Mouse (Mus musculus): Measurements from ENCODE around the gene Srrm1. TPM values are rescaled to one million over a fixed set of nuclear protein-coding genes. Genes with fewer than 3 reads are reported as not detected.

Gene Srrm1
- polyA plus RNA-seq, 1 experiment = 410 TPM

DNA sequence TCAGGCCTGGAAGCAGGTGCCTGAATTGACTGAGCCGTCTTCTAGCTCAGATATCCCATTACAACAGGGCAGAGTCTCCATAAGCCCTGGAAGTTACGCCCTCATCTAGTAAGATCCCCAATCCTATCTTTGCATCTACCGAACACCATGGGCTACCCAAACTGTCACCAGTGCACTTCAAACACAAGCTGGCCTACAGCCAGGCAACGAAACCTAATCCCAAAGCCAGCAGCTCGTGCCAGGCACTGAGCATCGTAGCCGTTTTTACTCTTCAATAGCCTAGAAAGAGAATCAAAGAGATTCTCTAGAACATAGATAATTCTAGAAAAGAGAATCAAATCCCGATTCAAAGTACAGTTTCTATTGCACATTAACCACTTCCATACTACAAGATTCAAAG is 30.1 kb downstream of the Srrm1 start:
- Histone ChIP-seq H3K4me1 (ENCODE audit: control insufficient read depth, insufficient read depth, low read length) (no peaks in the 10 kb centered on the region), H3K4me3 (ENCODE audit: low read depth, low read length) (no peak overlapping the region), H3K9me3 (replicated peaks; ENCODE audit: control insufficient read depth, insufficient read depth, low read length, poor library complexity, severe bottlenecking) (no peaks in the 10 kb centered on the region), H3K36me3 (ENCODE audit: control insufficient read depth, insufficient read depth, low read length, poor library complexity, severe bottlenecking) (peaks cover 82% of the 10 kb centered on the region), H3K9ac (ENCODE audit: low read depth, poor library complexity, severe bottlenecking) (no peak overlapping the region), H3K27ac (ENCODE audit: insufficient read depth, low read length) (no peak overlapping the region), H3K27me3 (ENCODE audit: control insufficient read depth, insufficient read depth, low read length, poor library complexity, severe bottlenecking) (no peaks in the 10 kb centered on the region)
- TF ChIP-seq POLR2A (IDR thresholded peaks at IDR 0.05; ENCODE audit: insufficient read depth, low read length) (no peak), EP300 (IDR thresholded peaks at IDR 0.05; ENCODE audit: insufficient read depth, low read depth, low read length) (no peak), CTCF (IDR thresholded peaks at IDR 0.05; ENCODE audit: low read depth, low read length) (no peak)

DNA sequence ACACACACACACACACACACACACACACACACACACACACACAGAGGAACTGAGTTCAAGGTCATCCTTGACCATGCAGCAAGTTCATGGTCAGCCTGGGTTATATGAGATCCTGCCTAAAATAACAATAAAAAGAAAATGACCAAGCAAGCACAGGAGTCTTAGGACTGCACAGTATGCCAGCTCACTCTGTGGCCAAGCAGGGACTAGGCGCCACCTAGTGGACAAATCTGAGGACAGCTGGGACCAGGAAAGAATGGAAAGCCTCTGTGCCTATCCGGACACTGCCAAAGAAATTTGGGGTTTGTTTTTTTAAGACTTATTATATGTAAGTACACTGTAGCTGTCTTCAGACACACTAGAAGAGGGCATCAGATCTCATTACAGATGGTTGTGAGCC is 35.2 kb downstream of the Srrm1 start:
- H3K4me1 ChIP-seq (ENCODE audit: control insufficient read depth, insufficient read depth, low read length) = peaks cover 9% of the 10 kb centered on the region
- H3K36me3 ChIP-seq (ENCODE audit: control insufficient read depth, insufficient read depth, low read length, poor library complexity, severe bottlenecking) = peaks cover 38% of the 10 kb centered on the region
- no peak overlapping the region for H3K27ac ChIP-seq (ENCODE audit: insufficient read depth, low read length)
- no peak overlapping the region for H3K9ac ChIP-seq (ENCODE audit: low read depth, poor library complexity, severe bottlenecking)
- 0 out of 2 replicates have a peak, but pooled peaks cover 4% of the 10 kb centered on the region for H3K9me3 ChIP-seq (replicated peaks; ENCODE audit: control insufficient read depth, insufficient read depth, low read length, poor library complexity, severe bottlenecking)
- H3K27me3 ChIP-seq (ENCODE audit: control insufficient read depth, insufficient read depth, low read length, poor library complexity, severe bottlenecking) = no peaks in the 10 kb centered on the region
- TF ChIP-seq CTCF (IDR thresholded peaks at IDR 0.05; ENCODE audit: low read depth, low read length) = peak; percentile 93
- no peak for TF ChIP-seq POLR2A (IDR thresholded peaks at IDR 0.05; ENCODE audit: insufficient read depth, low read length)
- H3K4me3 ChIP-seq (ENCODE audit: low read depth, low read length) = no peak overlapping the region

DNA sequence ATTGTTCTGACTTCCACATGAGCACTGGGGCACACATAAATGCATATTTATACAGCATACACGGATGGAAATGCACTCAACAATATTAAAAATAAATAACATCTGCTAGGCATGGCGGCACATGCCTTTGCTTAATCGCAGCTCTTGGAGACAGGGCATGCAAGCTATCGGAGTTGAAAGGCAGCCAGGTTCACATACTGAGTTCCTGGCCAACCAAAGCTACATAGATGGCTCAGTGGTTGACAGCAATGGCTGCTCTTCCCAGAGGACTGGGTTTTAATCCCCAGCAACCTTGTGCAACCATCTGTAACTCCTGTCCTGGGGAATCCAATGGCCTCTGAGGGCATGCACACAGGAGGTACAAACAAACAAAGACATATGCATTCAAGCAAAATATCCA is 35.6 kb downstream of the Srrm1 start:
- TF ChIP-seq CTCF (IDR thresholded peaks at IDR 0.05; ENCODE audit: low read depth, low read length) = no peak
- TF ChIP-seq EP300 (IDR thresholded peaks at IDR 0.05; ENCODE audit: insufficient read depth, low read depth, low read length) = no peak
- TF ChIP-seq POLR2A (IDR thresholded peaks at IDR 0.05; ENCODE audit: insufficient read depth, low read length) = no peak
- Histone ChIP-seq H3K4me3 (ENCODE audit: low read depth, low read length) (no peak overlapping the region), H3K9me3 (replicated peaks; ENCODE audit: control insufficient read depth, insufficient read depth, low read length, poor library complexity, severe bottlenecking) (0 out of 2 replicates have a peak, but pooled peaks cover 4% of the 10 kb centered on the region), H3K27me3 (ENCODE audit: control insufficient read depth, insufficient read depth, low read length, poor library complexity, severe bottlenecking) (no peaks in the 10 kb centered on the region), H3K27ac (ENCODE audit: insufficient read depth, low read length) (no peak overlapping the region), H3K9ac (ENCODE audit: low read depth, poor library complexity, severe bottlenecking) (no peak overlapping the region), H3K36me3 (ENCODE audit: control insufficient read depth, insufficient read depth, low read length, poor library complexity, severe bottlenecking) (peaks cover 34% of the 10 kb centered on the region), H3K4me1 (ENCODE audit: control insufficient read depth, insufficient read depth, low read length) (peaks cover 11% of the 10 kb centered on the region)

DNA sequence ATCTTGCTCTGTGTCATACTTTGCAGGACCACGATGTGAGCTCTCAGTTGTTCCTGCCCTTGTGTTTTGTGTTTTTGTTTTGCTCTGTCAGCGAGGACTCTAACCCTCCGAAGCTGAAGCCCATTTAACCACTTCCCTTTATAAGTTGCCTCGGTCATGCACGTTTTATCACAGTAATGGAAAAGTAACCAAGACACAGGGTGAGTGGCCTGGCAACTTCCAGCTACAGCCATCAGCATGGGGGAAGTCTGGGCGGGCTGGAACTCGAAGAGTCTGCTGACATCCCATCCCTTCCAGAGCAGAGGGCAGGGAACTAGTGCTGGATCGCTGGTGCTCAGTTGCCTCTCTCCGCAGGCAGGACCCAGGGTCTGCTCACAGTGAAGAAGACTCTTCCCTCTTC is 37.8 kb downstream of the Srrm1 start:
- Histone ChIP-seq H3K9ac (ENCODE audit: low read depth, poor library complexity, severe bottlenecking) (no peak overlapping the region), H3K27ac (ENCODE audit: insufficient read depth, low read length) (no peak overlapping the region), H3K4me1 (ENCODE audit: control insufficient read depth, insufficient read depth, low read length) (peaks cover 11% of the 10 kb centered on the region), H3K36me3 (ENCODE audit: control insufficient read depth, insufficient read depth, low read length, poor library complexity, severe bottlenecking) (peaks cover 13% of the 10 kb centered on the region), H3K4me3 (ENCODE audit: low read depth, low read length) (no peak overlapping the region), H3K27me3 (ENCODE audit: control insufficient read depth, insufficient read depth, low read length, poor library complexity, severe bottlenecking) (no peaks in the 10 kb centered on the region), H3K9me3 (replicated peaks; ENCODE audit: control insufficient read depth, insufficient read depth, low read length, poor library complexity, severe bottlenecking) (0 out of 2 replicates have a peak, but pooled peaks cover 4% of the 10 kb centered on the region)
- TF ChIP-seq POLR2A (IDR thresholded peaks at IDR 0.05; ENCODE audit: insufficient read depth, low read length) (no peak), CTCF (IDR thresholded peaks at IDR 0.05; ENCODE audit: low read depth, low read length) (no peak)

DNA sequence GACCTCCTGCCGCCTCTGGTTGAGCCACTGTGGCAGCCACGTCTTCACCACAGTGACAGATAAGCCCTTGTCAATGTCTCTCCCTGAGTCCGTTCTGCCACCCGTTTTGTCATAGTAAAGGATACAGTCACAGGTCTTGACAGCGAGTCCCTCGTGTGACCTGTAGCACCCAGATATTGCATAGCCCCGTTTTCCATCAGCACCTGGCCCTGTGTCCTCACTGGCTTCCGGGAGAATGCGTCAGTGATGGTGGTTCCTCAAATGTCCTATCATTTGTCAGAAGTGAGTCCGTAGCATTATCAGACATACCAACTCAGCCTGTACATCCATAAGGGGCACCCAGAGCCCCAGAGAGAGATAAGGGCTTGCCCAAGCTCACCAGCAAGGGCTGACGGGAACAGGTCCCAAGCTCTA is 38.7 kb downstream of the Srrm1 start:
- peaks cover 5% of the 10 kb centered on the region; the same call in 1 of the 2 replicates for H3K36me3 ChIP-seq (ENCODE audit: control insufficient read depth, insufficient read depth, low read length, poor library complexity, severe bottlenecking)
- H3K4me1 ChIP-seq (ENCODE audit: control insufficient read depth, insufficient read depth, low read length) = peaks cover 11% of the 10 kb centered on the region
- no peaks in the 10 kb centered on the region for H3K27me3 ChIP-seq (ENCODE audit: control insufficient read depth, insufficient read depth, low read length, poor library complexity, severe bottlenecking)
- TF ChIP-seq CTCF (IDR thresholded peaks at IDR 0.05; ENCODE audit: low read depth, low read length) (no peak), POLR2A (IDR thresholded peaks at IDR 0.05; ENCODE audit: insufficient read depth, low read length) (no peak), EP300 (IDR thresholded peaks at IDR 0.05; ENCODE audit: insufficient read depth, low read depth, low read length) (no peak)
- peak overlapping the region; percentile 87; the same call in 1 of the 2 replicates for H3K27ac ChIP-seq (ENCODE audit: insufficient read depth, low read length)
- no peak overlapping the region for H3K4me3 ChIP-seq (ENCODE audit: low read depth, low read length)
- no peak overlapping the region for H3K9ac ChIP-seq (ENCODE audit: low read depth, poor library complexity, severe bottlenecking)
- 0 out of 2 replicates have a peak, but pooled peaks cover 4% of the 10 kb centered on the region for H3K9me3 ChIP-seq (replicated peaks; ENCODE audit: control insufficient read depth, insufficient read depth, low read length, poor library complexity, severe bottlenecking)

DNA sequence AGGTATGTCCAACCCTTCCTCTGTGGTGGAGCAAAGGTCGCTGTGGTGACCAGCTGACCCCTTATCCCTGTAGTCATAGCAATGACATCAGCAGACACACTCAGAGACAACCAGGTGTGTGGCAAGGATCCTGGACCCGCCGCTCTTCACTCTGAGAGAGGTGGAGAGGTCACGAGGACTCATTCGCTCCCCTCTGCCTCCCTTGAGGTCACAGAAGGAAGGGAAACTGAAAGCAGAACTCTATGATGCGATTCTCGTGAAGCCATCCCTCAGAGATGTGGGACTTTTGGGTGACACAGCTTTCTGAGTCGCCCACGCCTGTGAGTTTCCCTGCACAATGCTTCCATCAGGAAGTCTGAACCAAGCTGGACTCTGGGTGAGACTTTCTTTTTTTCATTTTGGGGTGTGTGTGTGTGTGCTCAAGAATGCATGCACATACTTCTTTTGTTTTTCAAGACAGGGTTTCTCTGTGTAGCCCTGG is 39.3 kb downstream of the Srrm1 start:
- Histone ChIP-seq H3K27me3 (ENCODE audit: control insufficient read depth, insufficient read depth, low read length, poor library complexity, severe bottlenecking) (no peaks in the 10 kb centered on the region), H3K4me1 (ENCODE audit: control insufficient read depth, insufficient read depth, low read length) (peaks cover 11% of the 10 kb centered on the region), H3K27ac (ENCODE audit: insufficient read depth, low read length) (peak overlapping the region; percentile 87), H3K4me3 (ENCODE audit: low read depth, low read length) (no peak overlapping the region), H3K9me3 (replicated peaks; ENCODE audit: control insufficient read depth, insufficient read depth, low read length, poor library complexity, severe bottlenecking) (0 out of 2 replicates have a peak, but pooled peaks cover 4% of the 10 kb centered on the region), H3K36me3 (ENCODE audit: control insufficient read depth, insufficient read depth, low read length, poor library complexity, severe bottlenecking) (peaks cover 1% of the 10 kb centered on the region; the same call in 1 of the 2 replicates), H3K9ac (ENCODE audit: low read depth, poor library complexity, severe bottlenecking) (no peak overlapping the region)
- TF ChIP-seq CTCF (IDR thresholded peaks at IDR 0.05; ENCODE audit: low read depth, low read length) (no peak), POLR2A (IDR thresholded peaks at IDR 0.05; ENCODE audit: insufficient read depth, low read length) (no peak), EP300 (IDR thresholded peaks at IDR 0.05; ENCODE audit: insufficient read depth, low read depth, low read length) (no peak)
